Mouse (Mus musculus) hindbrain, embryonic 14.5 days (tissue): ENCODE results near the gene Ankfn1. TPM values are rescaled to one million over a fixed set of nuclear protein-coding genes. Genes with fewer than 3 reads are reported as not detected.

Experiments
- ATAC-seq: fragments of 200-750 bp; cut with Nextera tagmentation; 2 replicates; pipeline ENCODE4 v1.8.0; 2017; ENCODE audit warnings: moderate number of reproducible peaks, mild to moderate bottlenecking, moderate TSS enrichment, moderate library complexity; ENCODE audit not compliant: low FRiP score
- DNase-seq: peaks from one replicate; pipeline ENCODE4 v3.0.0-alpha.2; 2015; ENCODE audit warnings: low spot score
- H3K27ac ChIP-seq: fragments of 300-500 bp; sonication (generic); 2 replicates; pipeline ENCODE4 v1.5.1; 2014; ENCODE audit warnings: mild to moderate bottlenecking, moderate library complexity
- H3K27me3 ChIP-seq: fragments of 300-500 bp; sonication (generic); 2 replicates; pipeline ENCODE4 v1.6.1; 2014; ENCODE audit warnings: mild to moderate bottlenecking, low read length, mixed read lengths; ENCODE audit not compliant: control insufficient read depth, insufficient read depth
- H3K36me3 ChIP-seq: fragments of 300-500 bp; sonication (generic); replicated peaks from 2 replicates; pipeline ENCODE4 v1.6.1; 2014; ENCODE audit not compliant: control insufficient read depth, insufficient read depth
- H3K4me1 ChIP-seq: fragments of 300-500 bp; sonication (generic); replicated peaks from 2 replicates; pipeline ENCODE4 v1.6.1; 2014; ENCODE audit warnings: antibody characterized with exemption, low read length, mixed read lengths; ENCODE audit not compliant: control insufficient read depth, insufficient read depth
- H3K4me2 ChIP-seq: fragments of 300-500 bp; sonication (generic); replicated peaks from 2 replicates; pipeline ENCODE4 v1.6.1; 2014; ENCODE audit warnings: mild to moderate bottlenecking, moderate library complexity
- H3K4me3 ChIP-seq: fragments of 300-500 bp; sonication (generic); replicated peaks from 2 replicates; pipeline ENCODE4 v1.5.1; 2014; ENCODE audit warnings: mild to moderate bottlenecking, low read length
- H3K9ac ChIP-seq: fragments of 300-500 bp; sonication (generic); 2 replicates; pipeline ENCODE4 v1.6.1; 2014
- H3K9me3 ChIP-seq: fragments of 300-500 bp; sonication (generic); 2 replicates; pipeline ENCODE4 v1.6.1; 2016; ENCODE audit warnings: low read length; ENCODE audit not compliant: control insufficient read depth
- WGBS: fragments of 180-500 bp; shearing (Covaris S2); extraction: QIAGEN DNeasy Blood & Tissue Kit; methylation state at CpG from one replicate; pipeline ENCODE4 v1.1.7; 2014; 5-methylcytosine and 5-hydroxymethylcytosine counted together
- polyA plus RNA-seq: library from polyadenylated mRNA; unstranded; fragments of >200 nt; fragmentation: Nextera tagmentation; extraction: Ambion mirVana; gene quantifications from 2 replicates; pipeline ENCODE4 v1.2.1, GENCODE M21; 2014

Gene Ankfn1
- 4.8 and 6.2 TPM in 2 replicates for polyA plus RNA-seq

DNA sequence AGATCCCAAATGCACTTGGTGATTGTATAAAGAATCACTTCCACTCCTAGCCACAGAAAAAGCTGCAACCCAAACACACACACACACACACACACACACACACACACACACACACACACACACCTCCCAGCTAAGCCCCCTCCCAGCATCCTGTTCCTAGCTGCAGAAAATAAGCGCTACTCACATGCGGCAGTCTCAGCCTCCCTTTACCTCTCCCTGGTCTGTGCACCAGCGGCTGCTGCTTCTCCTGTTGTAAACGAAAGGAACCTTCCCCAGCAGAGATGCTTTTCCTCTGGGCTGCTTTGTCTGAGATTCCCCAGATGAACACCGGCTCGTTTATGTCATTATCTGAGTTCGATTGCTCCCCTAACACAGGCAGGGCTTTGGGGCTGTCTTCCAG lies at the start of gene Ankfn1:
TSS of gene Ankfn1 (minus strand) at position 223 of the 400 bp plus-strand sequence.
- Histone ChIP-seq H3K9me3 (no peaks in the 10 kb centered on the region), H3K4me2 (peak within 1 kb of the TSS; percentile 24), H3K4me3 (no peak within 1 kb of the TSS), H3K36me3 (no peaks in the 10 kb centered on the region), H3K4me1 (peaks cover 7% of the 10 kb centered on the region), H3K27ac (0 out of 2 replicates have a peak within 1 kb of the TSS, but pooled peaks have one; percentile 20), H3K27me3 (no peaks in the 10 kb centered on the region), H3K9ac (no peak within 1 kb of the TSS)
- DNase-seq, result no peak
- 46% methylated on average over 7 of the region's 7 CpGs for WGBS
- ATAC-seq, result no peak

GRCm38 (mm10) chr11:89823661-89824446 lies 46.4 kb upstream of the Ankfn1 start:
- no peaks in the 10 kb centered on the region for H3K4me1 ChIP-seq
- H3K4me2 ChIP-seq, result no peak overlapping the region
- DNase-seq, result no peak
- H3K27ac ChIP-seq, result no peak overlapping the region
- no peak overlapping the region for H3K9ac ChIP-seq
- no peaks in the 10 kb centered on the region for H3K9me3 ChIP-seq
- no peak overlapping the region for H3K4me3 ChIP-seq
- no peaks in the 10 kb centered on the region for H3K36me3 ChIP-seq
- WGBS, result 73% methylated on average over 8 of the region's 8 CpGs
- no peak for ATAC-seq
- H3K27me3 ChIP-seq, result no peaks in the 10 kb centered on the region

DNA sequence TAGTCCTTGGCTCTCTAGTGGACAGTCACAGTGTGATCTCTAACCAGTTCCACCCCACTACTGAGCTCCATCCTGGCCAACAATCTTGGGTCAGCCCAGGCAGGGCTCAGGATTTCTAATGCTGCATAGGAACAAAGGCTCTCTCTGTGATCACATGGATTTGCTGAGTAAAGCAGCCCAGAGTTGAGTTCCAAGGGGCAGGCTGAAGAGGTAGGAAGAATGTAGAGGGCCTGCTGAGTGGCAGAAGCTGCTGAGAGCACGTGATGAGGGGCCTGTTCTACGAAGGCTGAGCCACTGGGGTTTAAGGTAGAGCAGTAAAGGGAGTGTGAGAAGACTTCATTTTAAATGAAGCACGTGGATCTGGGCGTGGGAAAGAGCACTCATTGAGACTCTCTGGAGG lies 41.1 kb upstream of the Ankfn1 start:
- DNase-seq (no peak), ATAC-seq (no peak)
- Histone ChIP-seq H3K9me3 (no peaks in the 10 kb centered on the region), H3K4me1 (no peaks in the 10 kb centered on the region), H3K4me2 (no peak overlapping the region), H3K27me3 (no peaks in the 10 kb centered on the region), H3K4me3 (no peak overlapping the region), H3K36me3 (no peaks in the 10 kb centered on the region), H3K27ac (no peak overlapping the region), H3K9ac (no peak overlapping the region)
- WGBS, result 21% methylated on average over 4 of the region's 4 CpGs

DNA sequence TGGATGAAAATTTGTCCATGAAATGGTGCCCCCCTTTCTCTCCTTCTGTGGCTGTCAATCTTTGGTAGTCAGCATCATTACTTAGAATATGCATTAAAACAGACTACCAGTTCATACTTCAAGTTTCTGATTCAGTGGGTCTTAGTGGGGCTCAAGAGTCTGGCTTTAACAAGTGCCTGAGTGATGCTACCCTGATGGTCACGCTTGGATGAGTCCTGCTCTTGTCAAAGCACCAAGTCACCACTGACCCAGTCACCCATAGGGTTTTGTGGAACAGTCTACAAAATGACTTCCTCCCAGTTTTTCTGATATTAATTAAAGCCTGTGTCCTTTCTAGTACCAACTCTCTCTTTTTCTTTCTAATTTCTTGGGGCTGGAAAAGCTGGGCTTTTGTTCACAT lies 34.0 kb upstream of the Ankfn1 start:
- Histone ChIP-seq H3K4me2 (no peak overlapping the region), H3K27me3 (no peaks in the 10 kb centered on the region), H3K27ac (no peak overlapping the region), H3K4me1 (0 out of 2 replicates have a peak, but pooled peaks cover 3% of the 10 kb centered on the region), H3K36me3 (no peaks in the 10 kb centered on the region), H3K4me3 (no peak overlapping the region), H3K9me3 (no peaks in the 10 kb centered on the region), H3K9ac (no peak overlapping the region)
- DNase-seq, result no peak
- ATAC-seq, result no peak
- WGBS, result 92% methylated on average over 1 of the region's 1 CpGs

DNA sequence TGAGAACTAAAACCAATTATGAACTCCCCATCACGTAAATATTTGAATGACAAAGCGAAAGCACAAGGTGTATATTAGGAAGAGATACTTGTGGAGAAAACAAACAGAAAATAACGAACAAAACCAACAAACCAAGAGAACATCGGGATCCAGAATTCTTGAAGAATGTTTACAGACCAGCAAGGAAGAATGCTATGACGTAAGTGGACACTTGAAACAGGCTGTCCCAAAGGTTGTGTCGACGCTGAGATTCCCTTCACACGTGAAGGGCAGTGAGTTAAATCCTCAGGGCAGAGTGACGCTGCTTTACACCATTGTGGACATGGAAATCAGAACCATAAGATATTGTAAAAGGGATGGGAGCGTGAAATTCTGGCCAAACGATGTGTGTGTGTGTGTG lies 30.5 kb upstream of the Ankfn1 start:
- no peak overlapping the region for H3K27ac ChIP-seq
- WGBS, result 81% methylated on average over 11 of the region's 11 CpGs
- peaks cover 11% of the 10 kb centered on the region for H3K4me1 ChIP-seq
- DNase-seq, result no peak
- H3K4me3 ChIP-seq, result no peak overlapping the region
- H3K36me3 ChIP-seq, result no peaks in the 10 kb centered on the region
- no peak overlapping the region for H3K9ac ChIP-seq
- no peaks in the 10 kb centered on the region for H3K9me3 ChIP-seq
- no peak for ATAC-seq
- H3K27me3 ChIP-seq, result no peaks in the 10 kb centered on the region
- H3K4me2 ChIP-seq, result no peak overlapping the region

DNA sequence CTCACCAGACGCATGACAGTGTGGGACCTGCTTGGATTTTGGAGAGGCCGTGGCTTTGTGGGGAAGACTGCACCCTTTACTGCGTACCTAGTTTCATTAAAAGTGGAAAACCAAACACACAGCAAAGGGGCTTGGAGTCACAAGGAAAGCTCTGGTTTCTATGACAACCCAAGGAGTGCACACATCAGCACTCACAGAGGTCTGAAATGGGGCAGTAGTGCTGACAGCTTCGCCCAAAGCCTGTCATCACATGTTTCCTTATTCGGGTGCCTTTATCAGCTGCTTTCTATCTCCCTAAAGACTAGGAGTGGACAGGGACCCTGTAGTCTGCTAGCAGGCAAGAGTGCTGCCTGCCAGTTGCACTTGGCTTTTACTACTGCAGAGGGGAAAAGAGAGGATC lies 27.4 kb upstream of the Ankfn1 start:
- peak; percentile 35 for DNase-seq
- Histone ChIP-seq H3K4me1 (peaks cover 8% of the 10 kb centered on the region), H3K36me3 (no peaks in the 10 kb centered on the region), H3K9me3 (no peaks in the 10 kb centered on the region), H3K4me3 (no peak overlapping the region), H3K27me3 (no peaks in the 10 kb centered on the region), H3K4me2 (no peak overlapping the region), H3K27ac (0 out of 2 replicates have a peak overlapping the region, but pooled peaks have one; percentile 21), H3K9ac (no peak overlapping the region)
- 45% methylated on average over 5 of the region's 5 CpGs for WGBS
- ATAC-seq, result no peak; the same call in 1 of the 2 replicates

GRCm38 (mm10) chr11:89803974-89804373 lies 26.5 kb upstream of the Ankfn1 start:
- Histone ChIP-seq H3K9ac (no peak overlapping the region), H3K4me3 (no peak overlapping the region), H3K27ac (no peak overlapping the region), H3K36me3 (no peaks in the 10 kb centered on the region), H3K4me2 (no peak overlapping the region), H3K27me3 (no peaks in the 10 kb centered on the region), H3K9me3 (no peaks in the 10 kb centered on the region), H3K4me1 (peaks cover 8% of the 10 kb centered on the region)
- 85% methylated on average over 5 of the region's 5 CpGs for WGBS
- no peak for ATAC-seq
- no peak for DNase-seq

DNA sequence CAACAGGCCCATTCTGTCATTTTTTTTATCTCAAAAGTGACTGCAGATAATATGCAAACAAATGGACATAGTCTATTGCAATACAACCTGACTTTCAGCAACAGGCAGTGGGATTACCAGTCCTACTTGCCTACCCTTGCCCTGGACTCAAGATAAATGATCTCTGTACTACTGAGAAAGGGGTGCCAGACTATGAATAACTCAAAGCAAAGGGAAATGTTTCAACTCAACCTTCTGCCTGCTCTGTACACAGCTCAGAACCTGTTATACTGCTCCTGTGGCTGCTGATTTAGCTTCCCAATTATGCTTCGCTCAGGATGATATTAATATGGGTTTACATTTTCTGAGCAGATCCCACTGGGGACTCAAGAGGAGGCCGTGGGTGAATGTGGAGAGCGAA lies 15.3 kb upstream of the Ankfn1 start:
- H3K4me2 ChIP-seq, result no peak overlapping the region
- ATAC-seq, result no peak
- H3K36me3 ChIP-seq, result no peaks in the 10 kb centered on the region
- no peak overlapping the region for H3K4me3 ChIP-seq
- no peaks in the 10 kb centered on the region for H3K9me3 ChIP-seq
- no peaks in the 10 kb centered on the region for H3K4me1 ChIP-seq
- DNase-seq, result no peak
- WGBS, result 65% methylated on average over 3 of the region's 3 CpGs
- H3K27me3 ChIP-seq, result no peaks in the 10 kb centered on the region
- no peak overlapping the region for H3K9ac ChIP-seq
- H3K27ac ChIP-seq, result no peak overlapping the region

DNA sequence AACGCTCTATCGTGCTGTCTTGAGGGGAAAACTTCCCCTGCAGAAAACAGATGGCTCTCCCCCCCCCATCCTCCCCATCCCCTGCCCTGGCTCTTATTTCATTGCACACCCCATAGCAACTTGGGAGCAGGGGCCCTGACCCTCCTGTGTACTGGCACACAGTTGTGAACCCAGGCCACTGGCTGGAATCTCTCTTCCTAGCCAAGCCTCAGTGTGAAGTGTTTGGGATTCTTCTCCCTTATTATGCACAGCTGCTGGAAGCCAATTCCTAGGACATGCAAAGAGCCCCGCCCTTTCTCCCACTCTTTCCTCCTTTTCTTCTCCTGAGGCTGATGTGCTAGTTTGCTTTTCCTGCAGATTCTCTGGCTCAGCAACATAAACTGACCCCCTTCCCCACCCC lies 1.4 kb downstream of the Ankfn1 start:
- Histone ChIP-seq H3K9ac (no peak overlapping the region), H3K27me3 (no peaks in the 10 kb centered on the region), H3K4me3 (no peak overlapping the region), H3K27ac (no peak overlapping the region), H3K36me3 (no peaks in the 10 kb centered on the region), H3K4me2 (no peak overlapping the region), H3K9me3 (no peaks in the 10 kb centered on the region), H3K4me1 (peaks cover 7% of the 10 kb centered on the region)
- no peak for DNase-seq
- WGBS, result 51% methylated on average over 3 of the region's 3 CpGs
- ATAC-seq, result no peak
